Mouse (Mus musculus) bone marrow macrophage, adult 2 months (primary cell): Measurements from ENCODE around the gene Myh3. TPM values are rescaled to one million over a fixed set of nuclear protein-coding genes. Genes with fewer than 3 reads are reported as not detected.
"Not testable (repeated sequence)": the region's sequence is repeated elsewhere in the genome, so short reads cannot be mapped to it uniquely, and the experiment has no call there.

Experiments
- H3K27ac ChIP-seq: 2 replicates; pipeline ENCODE4 v1.5.1; 2012; ENCODE audit warnings: low read depth, low read length; ENCODE audit not compliant: insufficient read depth
- H3K4me1 ChIP-seq: 2 replicates; pipeline ENCODE4 v1.6.1; 2012; ENCODE audit warnings: low read length; ENCODE audit not compliant: control insufficient read depth, insufficient read depth
- H3K4me3 ChIP-seq: 2 replicates; pipeline ENCODE4 v1.5.1; 2012; ENCODE audit warnings: mild to moderate bottlenecking, low read length, moderate library complexity; ENCODE audit not compliant: insufficient read depth
- CTCF ChIP-seq: IDR thresholded peaks from 2 replicates; pipeline ENCODE4 v1.5.1; 2012; ENCODE audit warnings: low read depth, mild to moderate bottlenecking, low read length, moderate library complexity
- POLR2A ChIP-seq: IDR thresholded peaks from 2 replicates; pipeline ENCODE4 v1.6.1; 2012; ENCODE audit warnings: mild to moderate bottlenecking, low read depth, low read length, borderline replicate concordance
- polyA plus RNA-seq: library from polyadenylated mRNA; stranded (reverse); fragments of >200 nt; gene quantifications from 2 replicates; pipeline ENCODE4 v1.2.4, GENCODE M21; 2012; ENCODE audit not compliant: missing spikeins, insufficient read depth, insufficient read length

Myh3 gene
- polyA plus RNA-seq, 1 experiment, result not detected

DNA sequence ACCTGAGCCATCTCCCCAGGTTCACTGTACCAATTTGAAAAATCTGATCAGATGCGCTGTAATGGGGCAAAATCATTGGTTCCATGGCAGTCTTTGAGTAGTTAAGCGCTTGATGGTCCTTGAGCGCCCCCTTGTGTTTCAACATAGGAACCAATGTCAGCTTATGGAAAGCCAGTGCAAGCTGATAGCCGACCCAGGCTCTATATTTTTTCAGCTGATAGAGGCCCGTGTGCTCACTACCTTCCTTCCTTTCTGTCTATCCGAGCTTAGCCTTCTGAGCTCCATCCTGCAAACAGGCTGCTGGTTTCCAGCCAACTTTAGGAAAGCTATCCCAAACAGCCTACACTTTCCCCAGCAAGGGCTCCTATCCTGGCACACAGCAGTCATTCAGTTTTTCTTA is 7.4 kb downstream of the Myh3 start:
- Histone ChIP-seq H3K27ac (no peak overlapping the region), H3K4me1 (no peaks in the 10 kb centered on the region), H3K4me3 (no peak overlapping the region)
- TF ChIP-seq CTCF, result no peak
- TF ChIP-seq POLR2A, result no peak

DNA sequence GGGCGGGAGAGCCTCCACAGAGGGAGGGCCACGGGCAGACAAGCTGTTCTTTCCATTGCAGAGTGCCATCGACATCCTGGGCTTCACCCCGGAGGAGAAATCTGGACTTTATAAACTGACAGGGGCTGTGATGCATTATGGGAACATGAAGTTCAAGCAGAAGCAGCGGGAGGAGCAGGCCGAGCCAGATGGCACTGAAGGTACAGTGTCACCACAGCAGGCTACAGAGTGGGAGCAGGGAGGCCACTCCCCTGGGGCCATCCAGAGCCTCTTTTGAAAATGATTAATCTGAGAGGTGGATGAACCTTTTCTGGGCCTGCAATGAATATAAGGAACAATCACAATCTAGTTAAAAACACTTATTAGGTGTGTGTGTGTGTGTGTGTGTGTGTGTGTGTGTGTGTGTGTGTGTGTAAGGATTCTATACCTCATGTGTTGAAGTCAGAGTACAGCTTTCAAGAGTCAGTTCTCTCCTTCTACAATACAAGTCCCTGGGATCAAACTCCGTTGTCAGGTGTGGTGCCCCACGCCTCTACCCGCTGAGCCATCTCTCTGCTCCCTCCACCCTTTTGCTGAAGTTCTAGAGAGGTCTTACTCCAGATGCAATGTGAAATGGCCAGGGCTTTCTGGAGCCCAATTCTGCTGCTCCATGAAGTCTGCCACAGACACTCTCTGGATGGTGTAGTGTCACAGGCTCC is 8.5 kb downstream of the Myh3 start:
- TF ChIP-seq POLR2A (no peak), CTCF (no peak)
- no peak overlapping the region for H3K27ac ChIP-seq
- H3K4me1 ChIP-seq, result no peaks in the 10 kb centered on the region
- H3K4me3 ChIP-seq, result no peak overlapping the region

GRCm38 (mm10) chr11:67087225-67087624 is 9.1 kb downstream of the Myh3 start:
- H3K4me1 ChIP-seq, result no peaks in the 10 kb centered on the region
- TF ChIP-seq CTCF (no peak), POLR2A (no peak)
- no peak overlapping the region for H3K4me3 ChIP-seq
- H3K27ac ChIP-seq, result no peak overlapping the region

GRCm38 (mm10) chr11:67092354-67092753 is 14.3 kb downstream of the Myh3 start:
- not testable (repeated sequence) for H3K27ac ChIP-seq, H3K4me1 ChIP-seq, H3K4me3 ChIP-seq

DNA sequence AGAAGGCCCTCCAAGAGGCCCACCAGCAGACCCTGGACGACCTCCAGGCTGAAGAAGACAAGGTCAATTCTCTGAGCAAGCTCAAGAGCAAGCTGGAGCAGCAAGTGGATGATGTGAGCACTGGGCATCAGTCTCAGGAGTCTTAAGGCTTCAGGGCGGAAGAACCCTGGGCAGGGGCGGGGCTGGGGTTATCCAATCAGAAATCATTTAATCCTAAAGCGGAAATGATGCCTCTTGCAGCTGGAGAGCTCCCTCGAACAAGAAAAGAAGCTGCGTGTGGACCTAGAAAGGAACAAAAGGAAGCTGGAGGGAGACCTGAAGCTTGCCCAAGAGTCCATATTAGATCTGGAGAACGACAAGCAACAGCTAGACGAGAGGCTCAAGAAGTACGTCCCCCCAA is 15.1 kb downstream of the Myh3 start:
- no peak overlapping the region for H3K4me3 ChIP-seq
- TF ChIP-seq CTCF (no peak), POLR2A (no peak)
- no peak overlapping the region for H3K27ac ChIP-seq
- no peaks in the 10 kb centered on the region for H3K4me1 ChIP-seq

DNA sequence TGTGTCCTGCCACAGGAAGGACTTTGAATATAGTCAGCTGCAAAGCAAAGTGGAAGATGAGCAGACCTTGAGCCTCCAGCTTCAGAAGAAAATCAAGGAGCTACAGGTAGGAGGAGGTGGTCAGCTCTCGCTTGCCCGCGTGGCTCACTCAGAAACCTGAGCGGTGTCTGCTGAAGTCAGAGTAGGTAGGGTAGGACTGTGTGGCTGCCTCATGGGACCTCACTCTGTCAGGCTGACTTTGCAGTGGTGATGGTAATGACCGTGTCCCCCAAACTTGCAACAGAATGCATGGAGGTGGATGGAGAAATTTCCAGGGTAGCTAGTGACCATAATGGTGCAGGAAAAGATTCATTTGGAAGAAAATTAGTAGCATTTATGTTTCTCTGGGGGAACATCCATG is 15.6 kb downstream of the Myh3 start:
- no peak overlapping the region for H3K4me3 ChIP-seq
- H3K27ac ChIP-seq, result no peak overlapping the region
- H3K4me1 ChIP-seq, result no peaks in the 10 kb centered on the region
- TF ChIP-seq POLR2A (no peak), CTCF (no peak)

DNA sequence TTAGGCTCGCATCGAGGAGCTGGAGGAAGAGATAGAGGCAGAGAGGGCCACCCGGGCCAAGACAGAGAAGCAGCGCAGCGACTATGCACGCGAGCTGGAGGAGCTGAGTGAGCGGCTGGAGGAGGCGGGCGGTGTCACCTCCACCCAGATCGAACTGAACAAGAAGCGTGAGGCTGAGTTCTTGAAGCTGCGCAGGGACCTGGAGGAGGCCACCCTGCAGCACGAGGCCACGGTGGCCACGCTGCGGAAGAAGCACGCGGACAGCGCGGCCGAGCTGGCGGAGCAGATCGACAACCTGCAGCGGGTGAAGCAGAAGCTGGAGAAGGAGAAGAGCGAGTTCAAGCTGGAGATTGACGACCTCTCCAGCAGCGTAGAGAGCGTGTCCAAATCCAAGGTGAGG is 16.4 kb downstream of the Myh3 start:
- H3K27ac ChIP-seq, result no peak overlapping the region
- no peaks in the 10 kb centered on the region for H3K4me1 ChIP-seq
- no peak overlapping the region for H3K4me3 ChIP-seq
- TF ChIP-seq POLR2A, result no peak

- TF ChIP-seq CTCF (no peak), POLR2A (no peak)
- Histone ChIP-seq H3K27ac (no peak overlapping the region), H3K4me1 (no peaks in the 10 kb centered on the region), H3K4me3 (no peak overlapping the region)
Measured at GRCm38 (mm10) chr11:67097709-67098108, 19.6 kb downstream of the Myh3 start.

GRCm38 (mm10) chr11:67098427-67098826 is 20.3 kb downstream of the Myh3 start:
- Histone ChIP-seq H3K4me1 (no peaks in the 10 kb centered on the region), H3K27ac (no peak overlapping the region), H3K4me3 (no peak overlapping the region)
- TF ChIP-seq POLR2A (no peak), CTCF (no peak)

- no peak overlapping the region for H3K4me3 ChIP-seq
- no peaks in the 10 kb centered on the region for H3K4me1 ChIP-seq
- TF ChIP-seq CTCF (no peak), POLR2A (no peak)
- H3K27ac ChIP-seq, result no peak overlapping the region
Measured at GRCm38 (mm10) chr11:67099241-67099640, 21.1 kb downstream of the Myh3 start.

- Histone ChIP-seq H3K4me3 (no peak overlapping the region), H3K4me1 (no peaks in the 10 kb centered on the region), H3K27ac (no peak overlapping the region)
- no peak for TF ChIP-seq POLR2A
- 0 out of 2 replicates have a peak, but pooled peaks have one; percentile 30 for TF ChIP-seq CTCF
Measured at GRCm38 (mm10) chr11:67100169-67100568, 22.1 kb downstream of the Myh3 start.
